Mouse (Mus musculus) intestine, embryonic 14.5 days (tissue): ENCODE results near the gene Hdac9. TPM values are rescaled to one million over a fixed set of nuclear protein-coding genes. Genes with fewer than 3 reads are reported as not detected.

ENCODE experiments used
- ATAC-seq: fragments of 200-750 bp; cut with Nextera tagmentation; replicated peaks from 2 replicates; pipeline ENCODE4 v1.8.0; 2017; ENCODE audit warnings: low read depth, moderate number of reproducible peaks, moderate TSS enrichment, moderate library complexity; ENCODE audit not compliant: low FRiP score, low TSS enrichment
- DNase-seq: peaks from one replicate; pipeline ENCODE4 v3.0.0-alpha.2; 2018; ENCODE audit warnings: low spot score
- H3K27ac ChIP-seq: fragments of 300-500 bp; sonication (generic); 2 replicates; pipeline ENCODE4 v1.5.1; 2014; ENCODE audit warnings: low read depth, mild to moderate bottlenecking, control low read depth
- H3K27me3 ChIP-seq: fragments of 300-500 bp; sonication (generic); replicated peaks from 2 replicates; pipeline ENCODE4 v1.6.1; 2014; ENCODE audit warnings: low read length, control low read depth; ENCODE audit not compliant: control insufficient read depth, insufficient read depth
- H3K36me3 ChIP-seq: fragments of 300-500 bp; sonication (generic); 2 replicates; pipeline ENCODE4 v1.6.1; 2014; ENCODE audit warnings: low read length, control low read depth; ENCODE audit not compliant: control insufficient read depth, insufficient read depth
- H3K4me1 ChIP-seq: fragments of 300-500 bp; sonication (generic); replicated peaks from 2 replicates; pipeline ENCODE4 v1.6.1; 2014; ENCODE audit warnings: low read length, control low read depth, mixed read lengths; ENCODE audit not compliant: control insufficient read depth, insufficient read depth
- H3K4me2 ChIP-seq: fragments of 300-500 bp; sonication (generic); 2 replicates; pipeline ENCODE4 v1.6.1; 2014; ENCODE audit warnings: low read length
- H3K4me3 ChIP-seq: fragments of 300-500 bp; sonication (generic); 2 replicates; pipeline ENCODE4 v1.5.1; 2014; ENCODE audit warnings: low read depth, low read length, control low read depth, mixed read lengths
- H3K9ac ChIP-seq: fragments of 300-500 bp; sonication (generic); 2 replicates; pipeline ENCODE4 v1.6.1; 2014; ENCODE audit warnings: mild to moderate bottlenecking, low read length
- H3K9me3 ChIP-seq: fragments of 300-500 bp; sonication (generic); 2 replicates; pipeline ENCODE4 v1.6.1; 2016; ENCODE audit warnings: low read length, control low read depth; ENCODE audit not compliant: control insufficient read depth
- WGBS: fragments of 180-500 bp; shearing (Covaris S2); extraction: QIAGEN DNeasy Blood & Tissue Kit; methylation state at CpG from one replicate; pipeline ENCODE4 v1.1.7; 2014; 5-methylcytosine and 5-hydroxymethylcytosine counted together
- polyA plus RNA-seq: library from polyadenylated mRNA; unstranded; fragments of >200 nt; fragmentation: Nextera tagmentation; extraction: Ambion mirVana; gene quantifications from 2 replicates; pipeline ENCODE4 v1.2.1, GENCODE M21; 2014

Gene Hdac9
- polyA plus RNA-seq, 1 experiment from 2014 or later, result 4.7 TPM

DNA sequence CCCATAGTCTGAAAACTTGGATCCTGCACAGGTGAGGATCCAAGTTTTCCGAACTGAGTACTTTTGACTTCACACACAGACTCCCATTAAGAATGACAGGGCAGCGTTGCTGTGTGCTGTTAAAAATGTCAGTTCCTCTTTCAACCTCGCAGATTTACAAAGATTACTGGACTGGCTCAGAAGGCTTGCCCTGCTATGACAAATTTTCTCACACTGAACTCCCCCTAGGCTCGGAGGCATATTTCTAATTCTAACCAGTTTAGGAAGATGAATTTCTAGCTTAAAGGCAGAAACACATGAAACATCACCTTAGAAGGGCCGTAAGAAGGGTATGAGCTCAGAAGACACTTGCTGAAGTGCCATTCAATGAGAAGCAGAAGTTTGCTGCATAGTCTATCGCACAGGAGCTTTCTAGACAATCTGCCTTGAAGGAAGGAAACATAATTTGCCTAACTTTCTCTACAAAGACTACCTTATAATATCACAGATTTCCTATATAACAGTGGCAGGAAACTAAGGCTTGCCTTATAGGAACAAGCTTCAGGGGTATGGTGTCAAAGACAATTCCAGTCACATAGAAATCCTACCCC is 137.4 kb downstream of the Hdac9 start:
- Histone ChIP-seq H3K27me3 (no peaks in the 10 kb centered on the region), H3K9me3 (no peaks in the 10 kb centered on the region), H3K27ac (no peak overlapping the region), H3K4me1 (no peaks in the 10 kb centered on the region), H3K4me2 (no peak overlapping the region), H3K4me3 (no peak overlapping the region), H3K36me3 (no peaks in the 10 kb centered on the region), H3K9ac (no peak overlapping the region)
- WGBS, result 72% methylated on average over 6 of the region's 6 CpGs
- ATAC-seq (no peak), DNase-seq (no peak)

DNA sequence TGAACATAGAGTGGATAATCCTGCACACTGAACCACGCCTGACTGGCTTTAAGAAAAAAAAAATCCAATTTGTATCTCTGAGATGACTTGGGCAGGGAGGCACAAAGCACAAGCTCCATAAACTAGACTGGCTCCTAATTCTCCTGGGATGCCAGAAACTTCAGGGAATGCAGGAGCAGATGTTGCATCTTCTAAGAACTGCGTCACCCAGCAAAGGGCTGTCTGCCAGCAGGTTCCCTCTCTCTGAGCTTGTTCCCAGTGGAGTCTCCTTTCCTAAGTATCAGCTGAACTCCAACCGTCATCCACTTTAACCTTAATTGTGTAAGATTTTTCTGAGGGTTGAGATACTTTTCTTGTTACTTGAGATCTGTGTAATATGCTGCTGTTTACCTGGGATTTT is 140.7 kb downstream of the Hdac9 start:
- Histone ChIP-seq H3K36me3 (no peaks in the 10 kb centered on the region), H3K4me1 (no peaks in the 10 kb centered on the region), H3K9ac (no peak overlapping the region), H3K9me3 (no peaks in the 10 kb centered on the region), H3K27me3 (no peaks in the 10 kb centered on the region), H3K4me2 (no peak overlapping the region), H3K4me3 (no peak overlapping the region), H3K27ac (no peak overlapping the region)
- DNase-seq, result no peak
- 62% methylated on average over 3 of the region's 3 CpGs for WGBS
- ATAC-seq, result no peak

DNA sequence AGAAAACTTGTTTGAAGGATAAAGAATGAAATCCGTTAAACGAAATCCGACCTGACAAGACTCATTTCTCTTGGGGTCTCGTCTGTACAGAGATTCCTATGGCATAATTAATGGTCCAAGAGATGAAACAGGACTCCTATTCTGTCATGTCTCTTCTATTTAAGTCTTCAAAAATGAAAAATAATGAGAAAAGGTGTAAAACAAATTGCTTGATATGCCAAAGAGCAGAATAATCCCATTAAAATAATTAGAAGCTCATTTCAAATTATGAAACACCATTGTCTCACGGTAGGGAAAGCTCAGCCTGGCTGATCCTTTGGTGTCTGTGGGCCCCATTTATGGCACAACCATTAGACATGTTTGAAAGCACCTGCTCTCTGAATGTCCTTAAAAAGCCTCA is 142.8 kb downstream of the Hdac9 start:
- DNase-seq (no peak), ATAC-seq (no peak)
- Histone ChIP-seq H3K27me3 (no peaks in the 10 kb centered on the region), H3K4me3 (no peak overlapping the region), H3K9me3 (no peaks in the 10 kb centered on the region), H3K36me3 (no peaks in the 10 kb centered on the region), H3K4me2 (no peak overlapping the region), H3K4me1 (no peaks in the 10 kb centered on the region), H3K27ac (no peak overlapping the region), H3K9ac (no peak overlapping the region)
- WGBS, result 69% methylated on average over 5 of the region's 5 CpGs

DNA sequence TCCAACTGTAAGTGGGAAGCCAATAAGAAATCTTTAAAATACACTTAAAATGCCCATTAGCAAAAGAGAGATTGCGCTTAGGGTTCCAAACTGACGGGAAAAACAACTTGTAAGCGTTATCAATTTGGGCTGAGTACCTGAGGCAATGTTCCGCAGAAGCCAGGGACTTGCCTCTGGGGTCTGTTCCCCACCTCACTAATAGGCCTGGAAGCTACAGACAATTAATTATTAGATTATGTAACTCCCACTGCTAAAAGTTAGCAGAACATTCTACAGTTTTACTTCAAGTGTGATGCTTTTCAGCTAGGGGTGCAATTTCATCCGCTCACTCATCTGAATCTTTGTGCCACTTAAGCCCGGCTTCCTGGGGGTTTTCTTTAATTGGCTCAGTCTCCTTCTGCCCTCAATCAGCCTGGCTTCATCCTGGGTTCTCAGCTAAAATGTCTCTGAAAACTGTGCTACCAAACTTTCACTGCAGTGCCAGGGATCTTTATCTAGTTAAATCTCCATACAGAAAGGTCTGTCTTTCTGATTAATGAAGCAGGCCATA is 149.6 kb downstream of the Hdac9 start:
- no peaks in the 10 kb centered on the region for H3K27me3 ChIP-seq
- H3K4me2 ChIP-seq, result no peak overlapping the region
- DNase-seq (no peak), ATAC-seq (no peak)
- H3K9ac ChIP-seq, result no peak overlapping the region
- WGBS, result 89% methylated on average over 6 of the region's 6 CpGs
- H3K4me3 ChIP-seq, result no peak overlapping the region
- no peaks in the 10 kb centered on the region for H3K36me3 ChIP-seq
- H3K27ac ChIP-seq, result no peak overlapping the region
- no peaks in the 10 kb centered on the region for H3K9me3 ChIP-seq
- no peaks in the 10 kb centered on the region for H3K4me1 ChIP-seq

DNA sequence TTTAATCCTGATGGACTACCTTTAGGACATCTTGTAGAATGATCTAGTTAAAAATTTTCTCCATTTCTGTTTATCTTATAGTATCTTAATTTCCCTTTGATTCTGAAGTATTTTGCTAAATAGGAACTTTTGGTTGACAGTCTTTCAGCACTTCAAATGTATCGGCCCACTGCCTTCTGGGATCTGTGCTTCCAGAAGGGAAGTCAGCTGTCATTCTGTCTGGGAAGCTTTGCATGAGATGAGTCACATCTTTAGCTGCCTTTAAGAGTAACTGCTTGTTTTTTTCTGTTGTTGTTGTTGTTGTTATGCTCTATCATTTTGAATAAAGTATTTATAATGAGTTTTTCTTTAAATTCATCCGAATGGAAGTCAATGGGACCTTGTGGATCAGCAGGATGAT is 169.6 kb downstream of the Hdac9 start:
- Histone ChIP-seq H3K27me3 (no peaks in the 10 kb centered on the region), H3K27ac (no peak overlapping the region), H3K4me3 (no peak overlapping the region), H3K9me3 (no peaks in the 10 kb centered on the region), H3K36me3 (no peaks in the 10 kb centered on the region), H3K9ac (no peak overlapping the region), H3K4me2 (no peak overlapping the region), H3K4me1 (no peaks in the 10 kb centered on the region)
- DNase-seq (no peak), ATAC-seq (no peak)
- WGBS, result 75% methylated on average over 2 of the region's 2 CpGs

DNA sequence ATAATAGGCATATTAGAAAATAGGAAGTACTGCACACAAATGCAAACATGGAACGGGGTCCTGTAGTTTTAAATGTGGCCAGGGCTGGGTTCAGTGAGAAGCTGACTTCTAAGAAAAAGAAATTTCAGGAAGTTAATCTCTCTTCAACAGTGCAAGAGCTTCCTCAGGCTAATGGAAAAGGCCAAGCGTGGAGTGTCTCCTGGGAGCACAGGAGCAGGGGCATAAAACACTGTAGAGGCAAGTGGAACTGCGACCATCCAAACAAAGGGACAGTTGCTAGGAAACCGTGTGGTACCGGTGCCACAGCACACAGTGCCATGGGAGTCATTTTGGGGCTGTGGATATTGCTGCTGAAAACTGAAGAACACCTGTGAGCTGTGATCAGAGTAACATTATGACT is 191.7 kb downstream of the Hdac9 start:
- ATAC-seq (no peak), DNase-seq (no peak)
- Histone ChIP-seq H3K27me3 (no peaks in the 10 kb centered on the region), H3K9me3 (no peaks in the 10 kb centered on the region), H3K4me3 (no peak overlapping the region), H3K9ac (no peak overlapping the region), H3K36me3 (no peaks in the 10 kb centered on the region), H3K4me1 (no peaks in the 10 kb centered on the region), H3K27ac (no peak overlapping the region), H3K4me2 (no peak overlapping the region)
- WGBS, result 69% methylated on average over 5 of the region's 5 CpGs

DNA sequence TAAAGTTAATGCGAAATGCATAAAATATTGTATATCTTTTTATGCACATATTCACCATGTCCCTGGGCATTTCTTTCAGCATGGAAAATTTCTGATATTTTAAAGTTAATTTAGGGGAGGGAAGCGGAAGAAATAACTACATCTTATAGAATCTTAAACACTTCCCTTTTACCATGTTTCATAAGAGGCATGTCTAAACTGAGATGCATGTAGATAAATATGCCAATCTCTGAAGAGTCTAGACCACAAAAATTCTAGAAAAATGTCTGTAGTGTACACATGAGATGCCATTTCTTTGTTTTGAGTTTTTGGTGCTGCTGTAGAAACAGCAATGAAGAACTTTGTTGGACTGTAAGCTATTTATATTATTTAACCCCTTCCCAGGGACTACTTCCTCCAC is 192.6 kb downstream of the Hdac9 start:
- ATAC-seq, result no peak
- WGBS, result 95% methylated on average over 2 of the region's 2 CpGs
- DNase-seq, result no peak
- no peak overlapping the region for H3K4me2 ChIP-seq
- no peak overlapping the region for H3K27ac ChIP-seq
- H3K4me3 ChIP-seq, result no peak overlapping the region
- H3K4me1 ChIP-seq, result no peaks in the 10 kb centered on the region
- no peaks in the 10 kb centered on the region for H3K27me3 ChIP-seq
- H3K36me3 ChIP-seq, result no peaks in the 10 kb centered on the region
- no peaks in the 10 kb centered on the region for H3K9me3 ChIP-seq
- H3K9ac ChIP-seq, result no peak overlapping the region

DNA sequence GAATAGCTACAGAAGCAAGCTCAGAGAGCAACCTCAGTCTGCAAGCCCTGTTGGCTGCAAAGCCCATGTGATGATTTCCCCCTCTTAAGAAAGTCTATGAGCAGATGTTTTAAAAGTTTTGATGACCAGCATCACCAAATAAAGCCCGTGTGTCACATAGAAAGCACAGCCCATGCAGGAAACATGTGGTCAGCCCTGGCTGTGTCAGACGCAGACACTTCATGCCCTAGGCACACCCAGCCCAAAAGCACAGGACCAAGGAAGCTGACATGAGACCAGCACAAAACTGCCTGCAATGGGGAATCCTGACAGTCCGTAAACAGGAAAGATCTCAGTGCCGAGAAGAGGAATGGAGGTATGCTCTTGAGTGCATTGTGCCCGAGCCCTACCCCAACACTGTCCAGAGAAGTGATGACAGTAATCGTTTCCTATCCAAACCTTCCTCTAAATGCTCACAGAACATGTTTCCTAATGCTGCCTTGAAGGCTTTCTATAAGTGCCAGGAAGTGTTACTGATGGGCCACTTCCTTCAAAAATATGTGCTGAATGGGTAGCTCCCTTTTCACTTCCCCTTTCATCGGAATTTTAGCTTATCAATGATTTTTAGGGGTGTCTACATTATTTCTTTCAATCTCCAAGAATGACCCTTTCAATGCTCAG is 193.9 kb downstream of the Hdac9 start:
- no peaks in the 10 kb centered on the region for H3K4me1 ChIP-seq
- no peak overlapping the region for H3K9ac ChIP-seq
- H3K9me3 ChIP-seq, result no peaks in the 10 kb centered on the region
- no peaks in the 10 kb centered on the region for H3K27me3 ChIP-seq
- no peak overlapping the region for H3K27ac ChIP-seq
- no peaks in the 10 kb centered on the region for H3K36me3 ChIP-seq
- no peak overlapping the region for H3K4me3 ChIP-seq
- H3K4me2 ChIP-seq, result no peak overlapping the region
- WGBS, result 66% methylated on average over 7 of the region's 7 CpGs
- ATAC-seq (no peak), DNase-seq (no peak)

DNA sequence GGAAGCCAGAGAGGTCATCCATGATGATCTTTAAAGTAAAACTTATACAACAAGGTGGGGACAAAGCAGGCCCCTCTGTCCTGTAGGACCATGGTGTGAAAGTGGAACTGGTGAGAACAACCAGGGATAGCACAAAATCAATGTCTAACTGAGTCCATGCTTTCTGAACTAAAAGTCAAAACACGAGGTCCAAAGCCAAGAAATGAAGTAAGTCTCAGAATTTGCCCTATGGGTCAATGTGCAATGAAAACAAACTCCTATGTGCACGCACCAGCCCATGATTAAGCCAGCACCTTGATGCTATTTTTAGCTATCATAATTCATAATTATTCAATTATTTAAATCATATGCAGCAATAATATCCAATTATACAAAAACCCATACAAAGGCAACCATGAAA is 196.0 kb downstream of the Hdac9 start:
- WGBS, result 76% methylated on average over 2 of the region's 2 CpGs
- ATAC-seq, result no peak
- H3K4me2 ChIP-seq, result no peak overlapping the region
- no peak overlapping the region for H3K4me3 ChIP-seq
- no peak overlapping the region for H3K27ac ChIP-seq
- no peaks in the 10 kb centered on the region for H3K36me3 ChIP-seq
- no peaks in the 10 kb centered on the region for H3K27me3 ChIP-seq
- H3K9ac ChIP-seq, result no peak overlapping the region
- H3K9me3 ChIP-seq, result no peaks in the 10 kb centered on the region
- no peak for DNase-seq
- no peaks in the 10 kb centered on the region for H3K4me1 ChIP-seq
